Mouse (Mus musculus): ENCODE results near the gene Slc5a4a.
A peak's percentile ranks its signal among the peaks of the same experiment; 100 is the strongest.

Gene Slc5a4a

GRCm38 (mm10) chr10:76218240-76218639, 71.0 kb downstream of the Slc5a4a start:
- DNase-seq (ENCODE audit: low read depth, low spot score), result no peak

- DNase-seq (ENCODE audit: low read depth, low spot score), result no peak
These were observed 78.7 kb downstream of the Slc5a4a start for GRCm38 (mm10) chr10:76225944-76226343.

- DNase-seq (ENCODE audit: low read depth, low spot score), result no peak
These were observed 82.4 kb downstream of the Slc5a4a start for GRCm38 (mm10) chr10:76229627-76230026.

- peak; percentile 86 for DNase-seq (ENCODE audit: low read depth, low spot score)
These were observed 90.3 kb downstream of the Slc5a4a start, which contains the start of gene Prmt2 for GRCm38 (mm10) chr10:76237341-76238225. Prmt2 (minus strand) TSS chr10:76237865.
